Comparison of ENCODE assay signal across 11 mouse cellular contexts in genomic region chr10:81485060-81485449, GRCm38 (mm10). TPM values are rescaled to one million over a fixed set of nuclear protein-coding genes. Genes with fewer than 3 reads are reported as not detected.
DNase-seq lines count a peak whose midpoint lies in the region; ATAC-seq and TF ChIP-seq lines count a peak whose summit lies in the region.
"Had no signal": no experiment of that assay in that cellular context is flagged by ENCODE, and none has a peak within 500 bp of the region (broad histone marks: within the 10 kb centered on the region; RNA-seq: fewer than 3 reads in every experiment).

No protein-coding gene starts in this region.

- no peak overlapping the region for H3K9ac ChIP-seq in forebrain, embryonic 15.5 days (replicated peaks)
- H3K9ac ChIP-seq in forebrain, embryonic 11.5 days (ENCODE audit: low read length): no peak overlapping the region
- H3K9ac ChIP-seq: liver, embryonic 13.5 days had no signal

- ATAC-seq in forebrain, embryonic 15.5 days (replicated peaks): no peak
- no peak for ATAC-seq in forebrain, embryonic 11.5 days (replicated peaks; ENCODE audit: low FRiP score)

- H3K4me3 ChIP-seq in forebrain, embryonic 15.5 days: no peak overlapping the region
- no peak overlapping the region for H3K4me3 ChIP-seq in forebrain, embryonic 11.5 days (ENCODE audit: low read depth, low read length)
- no peak overlapping the region for H3K4me3 ChIP-seq in spleen, adult 2 months (ENCODE audit: extremely low read depth, insufficient read depth, insufficient read length)
- peak overlapping the region; percentile 12; the same call in 1 of the 2 replicates for H3K4me3 ChIP-seq in midbrain, embryonic 10.5 days
- no peak overlapping the region for H3K4me3 ChIP-seq in cerebellum, adult 2 months (replicated peaks; ENCODE audit: insufficient read depth, low read depth, low read length)
- H3K4me3 ChIP-seq: liver, embryonic 13.5 days had no signal

- peak; percentile 23; the same call in 1 of the 2 replicates for TF ChIP-seq CTCF in spleen, adult 2 months (IDR thresholded peaks at IDR 0.05; ENCODE audit: extremely low read depth, insufficient read depth, insufficient read length, insufficient replicate concordance)
- TF ChIP-seq CTCF in cerebellum, adult 2 months (IDR thresholded peaks at IDR 0.05; ENCODE audit: borderline replicate concordance, insufficient read depth, low read depth, low read length): no peak

- no peaks in the 10 kb centered on the region for H3K27me3 ChIP-seq in forebrain, embryonic 15.5 days
- peaks cover 10% of the 10 kb centered on the region for H3K27me3 ChIP-seq in forebrain, embryonic 11.5 days (ENCODE audit: control insufficient read depth, insufficient read depth, low read length)
- peaks cover 8% of the 10 kb centered on the region for H3K27me3 ChIP-seq in spleen, adult 2 months (ENCODE audit: control insufficient read depth, insufficient read depth, low read length)
- peaks cover 24% of the 10 kb centered on the region for H3K27me3 ChIP-seq in midbrain, embryonic 10.5 days (ENCODE audit: low read depth, poor library complexity, severe bottlenecking)
- H3K27me3 ChIP-seq in cerebellum, adult 2 months (ENCODE audit: control insufficient read depth, insufficient read depth, low read length): no peaks in the 10 kb centered on the region

- H3K4me1 ChIP-seq in forebrain, embryonic 15.5 days: peaks cover 25% of the 10 kb centered on the region
- peaks cover 2% of the 10 kb centered on the region; the same call in 1 of the 2 replicates for H3K4me1 ChIP-seq in forebrain, embryonic 11.5 days (replicated peaks; ENCODE audit: control insufficient read depth, insufficient read depth, low read length)
- H3K4me1 ChIP-seq in spleen, adult 2 months (ENCODE audit: control insufficient read depth, insufficient read depth, insufficient read length): peaks cover 5% of the 10 kb centered on the region; the same call in 1 of the 2 replicates
- peaks cover 37% of the 10 kb centered on the region for H3K4me1 ChIP-seq in midbrain, embryonic 10.5 days
- 0 out of 2 replicates have a peak, but pooled peaks cover 2% of the 10 kb centered on the region for H3K4me1 ChIP-seq in cerebellum, adult 2 months (ENCODE audit: control insufficient read depth, insufficient read depth, low read length)

- 21% methylated on average over 2 of the region's 2 CpGs for WGBS in forebrain, embryonic 15.5 days
- 32% methylated on average over 2 of the region's 2 CpGs for WGBS in forebrain, embryonic 11.5 days
- WGBS in spleen, adult 2 months: 8% methylated on average over 2 of the region's 2 CpGs
- 43% methylated on average over 2 of the region's 2 CpGs for WGBS in midbrain, embryonic 10.5 days
- 14% methylated on average over 2 of the region's 2 CpGs for WGBS in cerebellum, adult 2 months

- no peak for DNase-seq in forebrain, embryonic 11.5 days (ENCODE audit: low spot score)
- no peak for DNase-seq in spleen, adult 2 months (ENCODE audit: low read depth in 1 of 2, low spot score in 2 of 2)
- no peak for DNase-seq in spleen, postnatal 10 days (ENCODE audit: low spot score in 2 of 2)
- no peak for DNase-seq in midbrain, embryonic 10.5 days (ENCODE audit: low spot score)
- no peak for DNase-seq in testis, postnatal 10 days (ENCODE audit: low spot score)
- DNase-seq in left cerebral cortex, adult 9 months (ENCODE audit: low spot score in 2 of 2): no peak
- no peak for DNase-seq in cerebellum, adult 2 months
- DNase-seq: adrenal gland, postnatal 14 days; liver, embryonic 13.5 days had no signal

- peaks cover 36% of the 10 kb centered on the region for H3K36me3 ChIP-seq in forebrain, embryonic 15.5 days
- H3K36me3 ChIP-seq in forebrain, embryonic 11.5 days (ENCODE audit: control insufficient read depth, insufficient read depth, low read length): no peaks in the 10 kb centered on the region; the same call in 1 of the 2 replicates
- H3K36me3 ChIP-seq in spleen, adult 2 months (ENCODE audit: control insufficient read depth, insufficient read depth, low read length): peaks cover 34% of the 10 kb centered on the region
- peaks cover 42% of the 10 kb centered on the region for H3K36me3 ChIP-seq in midbrain, embryonic 10.5 days

- TF ChIP-seq POLR2A in spleen, adult 2 months (IDR thresholded peaks at IDR 0.05; ENCODE audit: low read depth, low read length): no peak
- no peak for TF ChIP-seq POLR2A in cerebellum, adult 2 months (IDR thresholded peaks at IDR 0.05; ENCODE audit: borderline replicate concordance, insufficient read depth, low read length)

- H3K4me2 ChIP-seq in forebrain, embryonic 15.5 days (replicated peaks): no peak overlapping the region
- H3K4me2 ChIP-seq in forebrain, embryonic 11.5 days (ENCODE audit: low read depth, low read length, severe bottlenecking): no peak overlapping the region
- H3K4me2 ChIP-seq: heart, embryonic 11.5 days; liver, embryonic 13.5 days had no signal

- peak overlapping the region; percentile 56; the same call in 1 of the 2 replicates for H3K27ac ChIP-seq in forebrain, embryonic 15.5 days (replicated peaks)
- H3K27ac ChIP-seq in forebrain, embryonic 11.5 days (ENCODE audit: low read depth, low read length): no peak overlapping the region
- no peak overlapping the region for H3K27ac ChIP-seq in spleen, adult 2 months (ENCODE audit: insufficient read depth, low read length)
- H3K27ac ChIP-seq in midbrain, embryonic 10.5 days (replicated peaks): peak overlapping the region; percentile 43; the same call in 1 of the 2 replicates
- H3K27ac ChIP-seq in cerebellum, adult 2 months (ENCODE audit: insufficient read depth, low read length): no peak overlapping the region
- H3K27ac ChIP-seq: liver, embryonic 13.5 days had no signal

- H3K9me3 ChIP-seq in forebrain, embryonic 15.5 days: no peaks in the 10 kb centered on the region
- H3K9me3 ChIP-seq in forebrain, embryonic 11.5 days (ENCODE audit: control insufficient read depth, low read length): no peaks in the 10 kb centered on the region
- H3K9me3 ChIP-seq in midbrain, embryonic 10.5 days (replicated peaks): no peaks in the 10 kb centered on the region
- H3K9me3 ChIP-seq: liver, embryonic 13.5 days had no signal

RNA-seq across cellular contexts. Expression of gene Celf5, which starts 2.5 kb away (rescaled TPM):
- polyA plus RNA-seq in forebrain, embryonic 15.5 days (2015; fragmentation: Nextera tagmentation; extraction: Ambion mirVana): 76.1 and 78.5 TPM in 2 replicates
- 9.7 and 19.6 TPM in 2 replicates for polyA plus RNA-seq in forebrain, embryonic 11.5 days (2014; fragmentation: Nextera tagmentation; extraction: Ambion mirVana)
- 0.33 and 0.70 TPM in 2 replicates for polyA plus RNA-seq in spleen, adult 2 months (2012; rRNA removed)
- polyA plus RNA-seq in midbrain, embryonic 10.5 days (2016; fragmentation: Nextera tagmentation; extraction: Ambion mirVana): 5.0 and 10.8 TPM in 2 replicates
- 57.3 and 60.6 TPM in 2 replicates for polyA plus RNA-seq in cerebellum, adult 2 months (2012; rRNA removed)

RNA-seq across cellular contexts. Expression of gene Ncln, which starts 11.1 kb away (rescaled TPM):
- 60.3 and 65.0 TPM in 2 replicates for polyA plus RNA-seq in forebrain, embryonic 15.5 days (2015; fragmentation: Nextera tagmentation; extraction: Ambion mirVana)
- 71.8 and 72.3 TPM in 2 replicates for polyA plus RNA-seq in forebrain, embryonic 11.5 days (2014; fragmentation: Nextera tagmentation; extraction: Ambion mirVana)
- polyA plus RNA-seq in spleen, adult 2 months (2012; rRNA removed): 198 and 259 TPM in 2 replicates
- 84.5 and 87.5 TPM in 2 replicates for polyA plus RNA-seq in midbrain, embryonic 10.5 days (2016; fragmentation: Nextera tagmentation; extraction: Ambion mirVana)
- polyA plus RNA-seq in cerebellum, adult 2 months (2012; rRNA removed): 112 and 116 TPM in 2 replicates

RNA-seq across cellular contexts. Expression of gene S1pr4, which starts 14.9 kb away (rescaled TPM):
- 0.69 and 0.73 TPM in 2 replicates for polyA plus RNA-seq in forebrain, embryonic 15.5 days (2015; fragmentation: Nextera tagmentation; extraction: Ambion mirVana)
- polyA plus RNA-seq in forebrain, embryonic 11.5 days (2014; fragmentation: Nextera tagmentation; extraction: Ambion mirVana): 0.36 and 0.68 TPM in 2 replicates
- polyA plus RNA-seq in spleen, adult 2 months (2012; rRNA removed): 127 and 168 TPM in 2 replicates
- 0.37 and 0.89 TPM in 2 replicates for polyA plus RNA-seq in midbrain, embryonic 10.5 days (2016; fragmentation: Nextera tagmentation; extraction: Ambion mirVana)
- polyA plus RNA-seq in cerebellum, adult 2 months (2012; rRNA removed): 0.67 and 1.1 TPM in 2 replicates

RNA-seq across cellular contexts. Expression of gene Nfic, which starts 29.6 kb away (rescaled TPM):
- polyA plus RNA-seq in forebrain, embryonic 15.5 days (2015; fragmentation: Nextera tagmentation; extraction: Ambion mirVana): 24.2 and 29.4 TPM in 2 replicates
- polyA plus RNA-seq in forebrain, embryonic 11.5 days (2014; fragmentation: Nextera tagmentation; extraction: Ambion mirVana): 10.5 and 10.8 TPM in 2 replicates
- 26.0 and 32.4 TPM in 2 replicates for polyA plus RNA-seq in spleen, adult 2 months (2012; rRNA removed)
- polyA plus RNA-seq in midbrain, embryonic 10.5 days (2016; fragmentation: Nextera tagmentation; extraction: Ambion mirVana): 8.7 and 11.7 TPM in 2 replicates
- polyA plus RNA-seq in cerebellum, adult 2 months (2012; rRNA removed): 103 and 108 TPM in 2 replicates

RNA-seq across cellular contexts. Expression of gene Gna15, which starts 39.0 kb away (rescaled TPM):
- polyA plus RNA-seq in forebrain, embryonic 15.5 days (2015; fragmentation: Nextera tagmentation; extraction: Ambion mirVana): 0.57 and 0.84 TPM in 2 replicates
- 0.45 and 0.68 TPM in 2 replicates for polyA plus RNA-seq in forebrain, embryonic 11.5 days (2014; fragmentation: Nextera tagmentation; extraction: Ambion mirVana)
- polyA plus RNA-seq in spleen, adult 2 months (2012; rRNA removed): 14.8 and 15.1 TPM in 2 replicates
- polyA plus RNA-seq in midbrain, embryonic 10.5 days (2016; fragmentation: Nextera tagmentation; extraction: Ambion mirVana): 0.53 and 0.85 TPM in 2 replicates
- polyA plus RNA-seq in cerebellum, adult 2 months (2012; rRNA removed): 1.3 and 1.4 TPM in 2 replicates

Comparison
In these comparisons a context has a peak if more than half of its experiments do, and no peak if none do; other contexts are left out.
1. H3K27ac ChIP-seq: peak in forebrain, embryonic 15.5 days (single experiment) and midbrain, embryonic 10.5 days (single experiment); none in forebrain, embryonic 11.5 days (single experiment), spleen, adult 2 months (single experiment) and cerebellum, adult 2 months (single experiment).
2. RNA of gene S1pr4, which starts 14.9 kb away (polyA plus RNA-seq): 127 to 168 TPM in spleen, adult 2 months; 0.67 to 1.1 TPM in cerebellum, adult 2 months, 0.69 to 0.73 TPM in forebrain, embryonic 15.5 days, 0.36 to 0.68 TPM in forebrain, embryonic 11.5 days and 0.37 to 0.89 TPM in midbrain, embryonic 10.5 days; every median in the first group is over 10 times any median in the second.